Mouse (Mus musculus): ENCODE results near the gene Olah. TPM values are rescaled to one million over a fixed set of nuclear protein-coding genes. Genes with fewer than 3 reads are reported as not detected.

Gene Olah
- polyA plus RNA-seq, 1 experiment, result 0.68 TPM

DNA sequence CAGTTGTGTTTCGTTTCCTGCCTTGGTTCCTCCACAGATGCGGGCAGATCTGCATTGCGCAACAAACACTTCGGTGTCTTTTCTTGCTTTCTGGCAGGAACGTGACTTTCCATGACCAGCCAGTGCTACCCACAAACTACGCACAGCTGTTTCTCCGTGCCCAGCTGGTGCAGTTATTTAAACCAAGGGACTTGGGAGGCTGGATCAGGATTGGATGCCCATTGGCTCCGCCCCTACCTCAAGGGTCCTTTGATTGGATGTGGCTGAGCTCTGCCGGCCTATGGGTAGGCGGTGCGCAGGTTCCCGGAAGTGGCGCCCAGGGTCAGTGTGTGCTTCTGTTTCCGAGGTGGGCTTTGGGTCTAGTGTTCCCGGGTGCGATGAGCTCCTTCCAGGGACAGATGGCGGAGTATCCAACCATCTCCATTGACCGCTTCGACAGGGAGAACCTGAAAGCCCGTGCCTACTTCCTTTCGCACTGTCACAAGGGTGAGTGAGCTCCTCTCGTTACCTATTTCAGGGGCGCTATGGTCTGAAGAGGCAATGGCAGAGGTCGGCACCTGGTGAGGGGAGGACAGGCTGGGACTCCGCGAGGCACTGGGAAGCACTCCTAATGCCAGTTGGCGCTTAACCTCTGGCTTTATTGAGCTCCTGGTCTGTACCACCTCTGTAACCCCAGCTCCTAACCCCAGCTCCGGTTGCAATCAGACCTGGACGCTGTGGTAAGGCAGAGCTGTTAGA lies 27.0 kb upstream of the Olah start, which contains the start of gene Dclre1c:
TSS of gene Dclre1c (plus strand) at position 291 of the 738 bp plus-strand sequence.
- no peaks in the 10 kb centered on the region for H3K27me3 ChIP-seq (ENCODE audit: control insufficient read depth, insufficient read depth, low read length)
- H3K4me3 ChIP-seq (ENCODE audit: control insufficient read depth, low read depth, low read length), result peak within 1 kb of the TSS; percentile 98
- H3K27ac ChIP-seq (ENCODE audit: control insufficient read depth, insufficient read depth, low read depth, low read length), result peak within 1 kb of the TSS; percentile 77
- peaks cover 5% of the 10 kb centered on the region for H3K4me1 ChIP-seq (ENCODE audit: control insufficient read depth, insufficient read depth, low read length)
- H3K36me3 ChIP-seq (ENCODE audit: control insufficient read depth, insufficient read depth, low read length), result no peaks in the 10 kb centered on the region
- peak; percentile 64 for TF ChIP-seq POLR2A (IDR thresholded peaks at IDR 0.05; ENCODE audit: control insufficient read depth, low read depth, low read length)
- TF ChIP-seq CTCF (IDR thresholded peaks at IDR 0.05; ENCODE audit: control insufficient read depth, insufficient read depth, insufficient replicate concordance, low read depth, low read length), result no peak

DNA sequence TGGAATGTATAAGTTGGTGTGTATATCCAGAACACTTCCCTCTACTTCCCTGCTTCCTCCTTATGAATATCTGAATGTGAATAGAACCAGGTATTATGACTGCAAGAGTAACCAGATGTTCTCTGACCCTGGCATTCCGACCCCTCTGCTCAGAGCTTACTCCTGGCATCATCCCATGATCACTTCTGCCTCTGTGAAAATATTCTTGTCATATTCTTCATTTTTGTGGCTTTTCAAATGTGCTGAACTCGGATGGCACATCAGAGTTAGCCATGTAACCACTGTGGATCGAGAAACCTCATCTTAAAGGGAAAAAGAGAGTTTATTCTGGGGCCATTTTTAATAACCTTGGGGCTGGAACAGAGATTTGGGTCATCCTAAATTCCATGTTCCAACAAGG lies 25.5 kb upstream of the Olah start, which contains the start of gene Meig1:
TSS of gene Meig1 (minus strand) at position 101 of the 400 bp plus-strand sequence.
- Histone ChIP-seq H3K36me3 (ENCODE audit: control insufficient read depth, insufficient read depth, low read length) (0 out of 2 replicates have a peak, but pooled peaks cover 4% of the 10 kb centered on the region), H3K4me1 (ENCODE audit: control insufficient read depth, insufficient read depth, low read length) (peaks cover 5% of the 10 kb centered on the region), H3K27ac (ENCODE audit: control insufficient read depth, insufficient read depth, low read depth, low read length) (peak within 1 kb of the TSS; percentile 52), H3K4me3 (ENCODE audit: control insufficient read depth, low read depth, low read length) (peak within 1 kb of the TSS; percentile 54; the same call in 1 of the 2 replicates), H3K27me3 (ENCODE audit: control insufficient read depth, insufficient read depth, low read length) (no peaks in the 10 kb centered on the region)
- TF ChIP-seq CTCF (IDR thresholded peaks at IDR 0.05; ENCODE audit: control insufficient read depth, insufficient read depth, insufficient replicate concordance, low read depth, low read length) (no peak), POLR2A (IDR thresholded peaks at IDR 0.05; ENCODE audit: control insufficient read depth, low read depth, low read length) (no peak)

DNA sequence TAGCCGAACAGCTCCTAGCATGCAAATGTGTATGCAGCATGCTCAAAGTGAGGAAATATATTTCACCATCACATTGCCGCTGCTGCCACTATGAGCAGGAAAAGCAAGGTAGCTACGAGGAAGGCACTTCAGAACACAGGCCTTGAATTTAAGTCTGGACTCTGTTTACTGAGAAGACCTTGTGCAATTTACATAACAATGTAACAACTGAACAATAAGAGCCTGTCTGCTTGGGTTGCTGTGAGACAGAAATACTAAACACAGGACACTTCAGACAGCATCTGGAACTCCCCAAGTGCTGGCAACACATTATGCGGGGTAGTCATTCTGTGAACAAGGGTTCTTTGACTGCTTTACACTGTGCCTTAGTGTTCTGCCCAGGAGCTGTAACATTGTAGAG lies 23.1 kb upstream of the Olah start:
- Histone ChIP-seq H3K4me3 (ENCODE audit: control insufficient read depth, low read depth, low read length) (peak overlapping the region; percentile 63; the same call in 1 of the 2 replicates), H3K27ac (ENCODE audit: control insufficient read depth, insufficient read depth, low read depth, low read length) (0 out of 2 replicates have a peak overlapping the region, but pooled peaks have one; percentile 27), H3K36me3 (ENCODE audit: control insufficient read depth, insufficient read depth, low read length) (0 out of 2 replicates have a peak, but pooled peaks cover 4% of the 10 kb centered on the region), H3K4me1 (ENCODE audit: control insufficient read depth, insufficient read depth, low read length) (peaks cover 5% of the 10 kb centered on the region), H3K27me3 (ENCODE audit: control insufficient read depth, insufficient read depth, low read length) (no peaks in the 10 kb centered on the region)
- no peak for TF ChIP-seq CTCF (IDR thresholded peaks at IDR 0.05; ENCODE audit: control insufficient read depth, insufficient read depth, insufficient replicate concordance, low read depth, low read length)
- no peak for TF ChIP-seq POLR2A (IDR thresholded peaks at IDR 0.05; ENCODE audit: control insufficient read depth, low read depth, low read length)

DNA sequence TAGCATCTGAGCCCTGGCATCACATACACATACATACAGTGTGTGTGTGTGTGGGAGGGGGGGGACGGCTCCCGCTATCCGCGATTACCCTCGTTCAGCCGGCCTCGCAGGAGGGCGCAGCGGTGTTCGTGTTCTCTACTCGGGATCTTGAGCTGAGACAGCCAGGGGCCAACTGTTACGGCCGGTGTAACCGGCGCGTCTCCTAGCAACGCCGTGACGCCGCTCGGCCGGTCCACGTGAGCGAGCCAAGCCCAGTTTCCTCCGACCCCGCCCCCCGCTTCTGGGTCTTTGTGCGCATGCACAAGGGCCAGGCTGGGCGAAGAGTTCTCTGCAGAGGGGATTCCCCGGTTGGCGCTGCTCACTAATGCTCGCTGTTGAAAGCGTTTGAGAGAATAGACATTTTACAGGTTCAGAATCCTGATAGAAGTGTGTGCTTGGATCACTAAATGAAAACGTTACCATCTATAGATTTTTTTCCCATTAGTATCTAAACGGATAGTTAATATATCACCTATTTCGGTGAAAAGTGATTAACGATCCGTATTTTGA lies 21.9 kb upstream of the Olah start:
- H3K4me3 ChIP-seq (ENCODE audit: control insufficient read depth, low read depth, low read length), result peak overlapping the region; percentile 96
- H3K27ac ChIP-seq (ENCODE audit: control insufficient read depth, insufficient read depth, low read depth, low read length), result peak overlapping the region; percentile 100
- H3K4me1 ChIP-seq (ENCODE audit: control insufficient read depth, insufficient read depth, low read length), result peaks cover 5% of the 10 kb centered on the region
- H3K36me3 ChIP-seq (ENCODE audit: control insufficient read depth, insufficient read depth, low read length), result peaks cover 4% of the 10 kb centered on the region; the same call in 1 of the 2 replicates
- TF ChIP-seq POLR2A (IDR thresholded peaks at IDR 0.05; ENCODE audit: control insufficient read depth, low read depth, low read length) (peak; percentile 99), CTCF (IDR thresholded peaks at IDR 0.05; ENCODE audit: control insufficient read depth, insufficient read depth, insufficient replicate concordance, low read depth, low read length) (no peak)
- no peaks in the 10 kb centered on the region for H3K27me3 ChIP-seq (ENCODE audit: control insufficient read depth, insufficient read depth, low read length)

DNA sequence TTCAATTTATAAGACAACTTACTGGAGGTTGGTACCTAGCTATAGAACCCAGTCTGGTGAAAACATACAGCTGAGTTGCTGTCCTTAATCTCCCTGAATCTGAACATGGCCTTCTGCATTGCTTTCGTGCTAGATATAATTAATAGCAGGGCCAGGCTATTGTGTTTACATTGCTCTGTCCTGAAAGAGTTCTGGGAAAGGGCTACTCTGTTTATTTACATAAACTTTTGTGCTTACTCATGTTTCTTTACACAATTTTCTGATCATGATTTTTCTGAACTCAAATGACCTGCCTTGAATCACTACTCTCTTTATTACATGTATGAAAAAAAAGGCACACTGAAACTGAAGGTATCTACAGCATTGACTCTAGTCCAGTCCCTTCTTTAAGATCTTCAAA lies 18.7 kb upstream of the Olah start:
- peaks cover under 1% of the 10 kb centered on the region; the same call in 1 of the 2 replicates for H3K4me1 ChIP-seq (ENCODE audit: control insufficient read depth, insufficient read depth, low read length)
- H3K27me3 ChIP-seq (ENCODE audit: control insufficient read depth, insufficient read depth, low read length), result no peaks in the 10 kb centered on the region

DNA sequence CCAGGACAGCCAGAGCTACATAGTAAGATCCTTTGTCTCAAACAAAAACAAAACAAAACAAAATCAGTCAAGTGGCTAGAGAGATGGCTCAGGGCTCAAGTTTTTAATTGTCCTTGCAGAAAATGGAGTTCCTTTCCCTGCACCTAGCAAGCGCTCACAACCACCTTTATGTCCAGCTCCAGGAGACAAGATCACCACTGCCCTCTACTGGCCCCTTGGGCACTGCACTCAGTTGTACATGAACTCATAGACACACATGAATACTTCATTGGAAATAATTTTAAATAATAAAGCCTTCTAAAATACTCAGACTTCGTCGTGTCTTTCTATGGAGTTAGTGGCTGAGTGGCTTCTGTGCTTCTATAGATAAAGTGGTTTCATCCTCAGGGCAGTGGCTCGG lies 17.2 kb upstream of the Olah start:
- H3K27me3 ChIP-seq (ENCODE audit: control insufficient read depth, insufficient read depth, low read length), result no peaks in the 10 kb centered on the region
- no peaks in the 10 kb centered on the region for H3K4me1 ChIP-seq (ENCODE audit: control insufficient read depth, insufficient read depth, low read length)
- no peak overlapping the region for H3K4me3 ChIP-seq (ENCODE audit: control insufficient read depth, low read depth, low read length)
- peaks cover 4% of the 10 kb centered on the region; the same call in 1 of the 2 replicates for H3K36me3 ChIP-seq (ENCODE audit: control insufficient read depth, insufficient read depth, low read length)
- TF ChIP-seq CTCF (IDR thresholded peaks at IDR 0.05; ENCODE audit: control insufficient read depth, insufficient read depth, insufficient replicate concordance, low read depth, low read length) (peak; percentile 54; the same call in 1 of the 2 replicates), POLR2A (IDR thresholded peaks at IDR 0.05; ENCODE audit: control insufficient read depth, low read depth, low read length) (no peak)
- no peak overlapping the region for H3K27ac ChIP-seq (ENCODE audit: control insufficient read depth, insufficient read depth, low read depth, low read length)

More for the DNA sequence above, 18.7 kb upstream of the Olah start:
- Histone ChIP-seq H3K36me3 (ENCODE audit: control insufficient read depth, insufficient read depth, low read length) (peaks cover 4% of the 10 kb centered on the region; the same call in 1 of the 2 replicates), H3K4me3 (ENCODE audit: control insufficient read depth, low read depth, low read length) (peak overlapping the region; percentile 76; the same call in 1 of the 2 replicates), H3K27ac (ENCODE audit: control insufficient read depth, insufficient read depth, low read depth, low read length) (no peak overlapping the region)
- TF ChIP-seq CTCF (IDR thresholded peaks at IDR 0.05; ENCODE audit: control insufficient read depth, insufficient read depth, insufficient replicate concordance, low read depth, low read length) (no peak), POLR2A (IDR thresholded peaks at IDR 0.05; ENCODE audit: control insufficient read depth, low read depth, low read length) (no peak)

DNA sequence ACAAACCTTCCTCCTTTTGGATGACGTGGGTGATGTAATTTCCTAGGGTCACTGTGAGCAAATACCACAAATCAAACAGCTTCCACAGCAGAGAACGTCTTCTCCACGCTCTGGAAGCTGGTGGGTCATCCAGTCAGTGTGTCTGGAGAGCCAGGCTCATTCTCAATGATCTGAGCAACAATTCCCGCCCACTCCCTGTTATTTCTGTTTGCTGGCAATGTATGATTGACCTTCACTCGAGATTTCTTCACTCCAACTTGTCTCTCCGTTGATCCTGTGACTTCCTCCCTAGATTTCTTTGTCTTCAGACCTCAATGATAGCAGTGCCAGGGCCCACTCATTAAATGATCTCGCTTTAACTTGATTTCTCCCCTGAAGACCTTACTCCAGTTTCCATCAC lies 10.7 kb upstream of the Olah start:
- Histone ChIP-seq H3K4me1 (ENCODE audit: control insufficient read depth, insufficient read depth, low read length) (no peaks in the 10 kb centered on the region), H3K27me3 (ENCODE audit: control insufficient read depth, insufficient read depth, low read length) (no peaks in the 10 kb centered on the region), H3K36me3 (ENCODE audit: control insufficient read depth, insufficient read depth, low read length) (no peaks in the 10 kb centered on the region), H3K27ac (ENCODE audit: control insufficient read depth, insufficient read depth, low read depth, low read length) (no peak overlapping the region), H3K4me3 (ENCODE audit: control insufficient read depth, low read depth, low read length) (no peak overlapping the region)
- no peak for TF ChIP-seq POLR2A (IDR thresholded peaks at IDR 0.05; ENCODE audit: control insufficient read depth, low read depth, low read length)
- no peak for TF ChIP-seq CTCF (IDR thresholded peaks at IDR 0.05; ENCODE audit: control insufficient read depth, insufficient read depth, insufficient replicate concordance, low read depth, low read length)

Measured in testis, adult 2 months (tissue).